Mouse (Mus musculus) ovary, adult 18-20 months (tissue): ENCODE results near the gene Ap3b2.

Experiments used
- DNase-seq: peaks from one replicate; pipeline ENCODE4 v3.0.0; 2022; ENCODE audit warnings: low spot score, mixed read lengths

The Ap3b2 gene

DNA sequence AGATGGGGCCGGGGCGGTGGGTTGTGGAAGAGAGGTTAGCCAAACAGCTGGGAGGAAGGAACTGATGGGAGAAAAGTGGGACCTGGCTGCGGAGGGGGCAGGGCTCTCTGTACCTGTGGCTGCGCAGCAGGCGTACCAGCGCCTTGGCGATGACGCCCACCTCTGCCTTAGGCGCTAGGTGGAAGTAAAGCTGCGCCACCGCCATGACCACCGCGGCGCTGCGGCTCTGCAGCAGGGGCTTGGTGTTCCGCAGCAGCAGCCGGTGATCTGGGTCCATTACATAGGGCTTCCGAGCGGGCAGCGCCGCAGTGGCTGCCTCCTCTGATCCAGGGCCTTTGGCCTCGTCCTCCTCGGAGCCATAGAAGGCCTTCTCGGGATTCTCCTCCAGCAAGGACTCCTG, 16.9 kb downstream of the Ap3b2 start:
- no peak for DNase-seq

DNA sequence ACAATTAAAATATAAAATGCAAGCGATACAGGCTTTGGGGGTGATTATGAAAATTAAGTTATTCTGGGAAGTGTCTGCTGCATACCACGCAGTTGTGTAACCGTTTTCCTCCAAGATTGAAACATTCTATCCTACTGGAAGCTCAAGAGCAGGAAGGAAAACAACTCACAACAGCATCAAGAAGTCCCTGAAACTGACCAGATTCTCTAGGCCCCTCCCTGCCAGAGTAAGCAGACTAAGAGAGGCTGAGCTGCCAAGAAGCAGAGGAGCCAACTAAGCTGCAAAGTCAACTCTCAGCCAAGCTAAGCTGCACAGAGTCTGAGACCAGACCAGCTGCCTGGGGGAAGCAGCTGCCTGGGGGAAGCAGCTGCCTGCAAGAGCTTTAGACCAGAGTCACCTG, 18.5 kb downstream of the Ap3b2 start:
- no peak for DNase-seq

DNA sequence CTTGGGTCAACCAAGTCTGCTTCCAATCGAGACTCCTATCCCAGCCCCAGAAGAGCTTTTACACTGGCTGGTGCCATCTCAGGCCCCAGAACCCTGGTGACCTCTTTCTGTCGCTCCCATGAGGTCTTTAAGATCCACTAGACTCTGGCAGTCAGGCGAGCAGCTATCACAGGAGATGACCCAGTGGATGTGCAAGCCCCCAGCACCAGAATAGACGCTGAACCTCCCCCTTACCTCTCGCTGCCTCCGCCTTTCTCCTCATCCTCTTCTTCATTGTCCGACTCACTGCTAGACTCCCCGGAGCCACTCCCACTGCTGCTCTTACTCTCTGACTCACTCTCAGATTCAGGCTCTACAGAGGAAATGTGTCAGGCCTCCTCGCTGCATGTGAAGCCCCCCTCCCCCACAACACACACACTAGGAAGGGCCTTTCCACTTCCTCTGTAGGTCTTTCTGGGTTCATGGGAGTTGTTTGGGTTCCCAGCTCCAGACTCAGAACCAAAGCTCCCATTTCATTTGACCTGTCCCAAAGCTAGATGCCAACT, 28.7 kb downstream of the Ap3b2 start:
- DNase-seq: no peak

DNA sequence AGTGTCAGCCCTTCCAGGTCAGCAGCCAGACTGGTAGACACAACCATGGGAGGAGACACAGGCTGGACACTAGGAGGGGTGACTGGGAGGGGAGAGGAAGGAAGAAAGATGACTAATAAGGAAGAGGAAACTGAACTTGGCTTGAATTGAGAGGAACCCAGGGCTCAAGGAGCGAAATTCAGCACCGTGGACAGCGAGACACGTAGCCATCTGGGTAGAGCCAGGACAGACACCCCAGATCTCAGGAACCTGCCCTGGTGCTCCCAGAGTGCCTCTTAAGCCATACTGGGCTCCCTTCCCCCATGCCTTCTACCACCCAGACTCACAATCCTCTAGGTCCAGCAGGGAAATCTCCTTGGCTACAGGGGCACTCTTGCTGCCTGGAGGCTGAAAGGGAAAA, 29.6 kb downstream of the Ap3b2 start:
- no peak for DNase-seq

DNA sequence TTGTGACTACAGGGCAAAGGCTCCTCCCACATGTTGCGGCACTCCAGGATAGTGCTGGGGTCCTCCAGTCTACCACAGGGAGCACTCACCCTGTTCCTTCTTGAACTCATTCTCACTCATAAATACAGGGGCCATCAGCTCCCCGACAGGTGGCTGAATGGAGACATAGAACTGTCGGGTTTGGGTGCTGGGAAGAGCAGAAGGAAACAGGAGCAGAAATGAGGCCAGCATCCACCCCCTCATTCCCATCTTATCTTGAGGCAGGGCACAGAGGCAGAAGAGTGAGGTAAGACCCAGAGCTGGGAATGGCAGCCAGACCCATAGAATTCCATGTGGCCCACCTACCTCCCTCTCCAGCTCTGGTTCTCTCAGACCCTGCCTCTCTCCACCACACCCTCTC, 30.9 kb downstream of the Ap3b2 start:
- DNase-seq: no peak

DNA sequence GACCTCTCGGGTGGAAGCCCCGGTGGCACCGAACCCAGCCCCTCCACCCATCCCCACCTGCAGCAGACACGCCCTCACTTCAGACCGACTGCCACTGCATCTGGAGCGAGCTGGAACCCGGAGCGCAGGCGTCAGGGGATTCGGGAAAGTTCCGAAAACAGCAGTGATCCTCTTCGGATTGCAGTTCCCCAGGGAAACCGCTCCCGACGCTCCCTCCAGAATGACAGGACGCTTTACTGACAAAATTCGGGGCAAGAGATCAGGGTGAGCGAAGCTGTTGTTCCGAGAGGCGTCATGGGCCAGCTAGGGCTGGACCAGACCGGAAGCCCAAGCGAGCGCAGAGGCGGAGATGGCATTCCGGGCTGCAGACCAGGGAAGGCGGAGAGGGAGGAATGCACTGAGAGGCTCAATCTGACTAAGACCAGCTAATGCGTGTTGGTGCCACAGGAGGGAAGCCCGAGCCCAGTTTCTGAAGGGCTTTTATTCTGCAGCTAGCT, 38.5 kb downstream of the Ap3b2 start, which contains the start of gene Cpeb1:
Gene Cpeb1, minus strand, starts transcription at position 311 of the 497 bp plus-strand sequence.
- DNase-seq: peak; percentile 54

DNA sequence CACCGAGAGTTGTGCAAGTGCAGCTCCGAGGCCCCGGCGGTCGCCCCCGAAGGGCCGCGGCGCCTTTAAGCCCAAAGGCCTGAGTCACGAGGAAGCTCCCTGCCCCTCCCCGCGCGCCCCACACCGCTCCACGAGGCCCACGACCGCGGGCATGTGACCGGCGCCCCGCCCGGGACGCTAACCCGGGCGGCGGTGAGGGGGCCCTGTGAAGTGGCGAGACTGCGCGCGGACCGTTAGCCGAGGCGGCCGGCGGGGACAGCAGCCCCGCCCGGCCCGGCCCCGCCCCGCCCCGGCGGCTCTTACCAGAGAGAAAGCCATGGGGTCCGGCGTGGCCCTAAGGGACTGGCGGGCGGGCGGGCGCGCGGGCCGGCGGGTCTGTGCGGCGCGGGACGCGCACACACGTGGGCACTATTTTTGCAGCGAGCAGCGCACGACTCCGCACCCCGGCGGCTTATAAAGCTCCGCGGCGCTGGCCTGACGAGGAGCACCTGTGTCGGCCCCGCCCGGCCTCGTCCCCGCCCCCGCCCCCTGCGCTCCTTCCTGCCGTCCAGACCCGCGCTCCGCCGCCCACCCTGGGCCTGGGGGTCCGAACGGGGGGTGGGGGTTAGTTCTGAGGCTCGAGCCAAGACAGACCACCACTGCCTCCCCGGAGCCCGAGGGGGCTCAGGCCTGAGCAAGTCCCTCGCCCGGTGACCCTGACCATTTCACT, 39.2 kb downstream of the Ap3b2 start:
- DNase-seq: no peak

DNA sequence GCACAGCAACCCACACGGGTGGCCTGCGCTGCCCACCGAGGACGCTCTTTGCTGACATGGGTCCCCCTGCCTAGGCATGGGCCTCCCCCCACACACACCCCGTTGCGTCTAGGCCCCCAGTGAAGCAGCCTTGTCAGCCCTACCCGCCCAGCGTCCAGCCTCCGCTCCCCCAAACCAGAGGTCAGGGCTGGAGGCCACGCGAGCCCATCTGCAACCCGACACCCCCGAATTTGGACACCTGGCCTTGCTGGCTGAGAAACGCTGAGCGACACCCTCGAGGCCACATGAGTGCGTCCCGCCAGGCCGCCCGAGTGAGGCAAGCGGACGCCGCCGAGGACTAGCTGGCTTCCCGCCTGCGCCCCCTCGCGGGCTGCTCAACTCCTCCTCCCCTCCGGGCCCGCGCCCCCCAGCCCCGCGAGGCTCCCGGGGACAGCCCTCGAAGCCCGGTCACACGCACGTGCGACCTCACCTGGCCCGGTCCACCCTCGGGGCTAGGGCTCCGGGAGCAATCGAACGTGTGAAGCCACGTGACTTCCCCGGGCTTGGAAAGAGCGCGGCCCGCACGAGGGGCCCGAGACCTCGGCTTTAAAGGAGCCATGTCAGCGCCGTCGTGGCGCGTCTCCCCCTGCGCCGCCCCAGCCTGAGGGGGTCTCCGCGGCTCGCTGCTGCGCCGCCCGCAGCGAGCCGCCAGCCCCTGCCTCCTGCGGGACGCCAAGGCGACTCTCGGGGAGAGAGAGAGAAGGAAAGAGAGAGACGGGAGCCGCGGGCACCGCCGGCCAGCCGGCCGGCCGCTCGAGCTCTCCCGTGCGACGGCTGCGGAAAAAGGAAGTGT, 40.1 kb downstream of the Ap3b2 start:
- no peak for DNase-seq

DNA sequence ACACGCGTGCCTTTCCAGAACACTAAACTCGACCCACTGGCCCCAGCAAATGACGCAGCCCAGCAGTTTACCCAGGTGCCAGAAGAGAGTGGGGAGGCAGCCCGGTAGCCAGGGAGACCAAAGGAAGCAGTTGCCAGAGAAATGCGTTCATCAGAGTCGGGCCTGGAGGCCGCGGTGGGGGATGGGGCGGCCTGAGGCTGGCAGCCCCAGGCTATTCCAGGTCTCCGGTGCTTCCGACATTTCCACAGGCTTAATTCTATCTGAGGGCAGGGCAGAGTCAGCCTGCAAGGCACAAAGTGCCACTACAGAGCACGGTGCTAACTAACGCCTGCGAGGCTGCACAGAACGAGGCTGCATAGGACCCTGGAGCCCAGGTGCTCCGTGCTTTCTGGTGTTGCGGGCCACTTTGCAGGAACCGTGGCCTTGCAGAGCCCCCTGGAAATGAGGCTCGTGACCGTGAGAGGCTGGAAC, 40.7 kb downstream of the Ap3b2 start:
- no peak for DNase-seq
